Mouse (Mus musculus): ENCODE measurements around the gene Terb1. TPM values are rescaled to one million over a fixed set of nuclear protein-coding genes. Genes with fewer than 3 reads are reported as not detected.

Terb1 gene
- polyA plus RNA-seq, 1 experiment from 2014 or later: not detected

DNA sequence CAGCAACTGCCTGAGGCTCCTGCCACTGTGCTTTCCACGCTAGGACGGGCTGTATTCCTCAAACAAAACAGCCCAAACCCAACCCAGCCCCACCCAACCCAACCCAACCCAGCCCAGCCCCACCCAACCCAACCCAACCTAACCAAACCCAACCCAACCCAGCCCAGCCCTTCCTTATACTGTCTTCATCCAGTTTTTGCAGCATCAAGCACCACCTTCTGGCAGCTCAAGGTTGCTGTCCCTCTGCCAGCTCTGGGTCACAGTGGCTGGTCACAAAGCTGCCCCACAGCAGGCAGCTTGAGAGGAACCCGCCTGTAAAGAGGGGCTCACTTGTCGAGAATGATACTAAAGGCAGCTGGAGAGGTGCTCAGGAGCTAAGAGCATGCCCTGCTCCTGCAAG, 75.4 kb downstream of the Terb1 start:
- whole genome bisulfite sequencing: 82% methylated on average over 4 of the region's 4 CpGs
- H3K4me3 ChIP-seq (ENCODE audit: low read depth, low read length): no peak overlapping the region
- DNase-seq (ENCODE audit: low spot score) (no peak), ATAC-seq (ENCODE audit: low FRiP score) (no peak)
- no peak overlapping the region for H3K4me2 ChIP-seq (replicated peaks; ENCODE audit: low read depth, low read length)
- H3K9me3 ChIP-seq (ENCODE audit: control insufficient read depth, low read length): no peaks in the 10 kb centered on the region
- no peak overlapping the region for H3K27ac ChIP-seq (ENCODE audit: low read depth, low read length)
- H3K36me3 ChIP-seq (ENCODE audit: control insufficient read depth, insufficient read depth, low read length): peaks cover 24% of the 10 kb centered on the region
- no peaks in the 10 kb centered on the region for H3K27me3 ChIP-seq (ENCODE audit: control insufficient read depth, insufficient read depth, low read length)
- H3K4me1 ChIP-seq (replicated peaks; ENCODE audit: control insufficient read depth, insufficient read depth, low read length): no peaks in the 10 kb centered on the region
- H3K9ac ChIP-seq (ENCODE audit: low read depth, low read length): no peak overlapping the region

- ATAC-seq (ENCODE audit: low FRiP score) (no peak), DNase-seq (ENCODE audit: low spot score) (no peak)
- Histone ChIP-seq H3K36me3 (ENCODE audit: control insufficient read depth, insufficient read depth, low read length) (peaks cover 29% of the 10 kb centered on the region), H3K27ac (ENCODE audit: low read depth, low read length) (no peak overlapping the region), H3K4me1 (replicated peaks; ENCODE audit: control insufficient read depth, insufficient read depth, low read length) (no peaks in the 10 kb centered on the region), H3K9ac (ENCODE audit: low read depth, low read length) (no peak overlapping the region), H3K4me2 (replicated peaks; ENCODE audit: low read depth, low read length) (no peak overlapping the region), H3K27me3 (ENCODE audit: control insufficient read depth, insufficient read depth, low read length) (no peaks in the 10 kb centered on the region), H3K4me3 (ENCODE audit: low read depth, low read length) (no peak overlapping the region), H3K9me3 (ENCODE audit: control insufficient read depth, low read length) (no peaks in the 10 kb centered on the region)
- WGBS: 96% methylated on average over 5 of the region's 5 CpGs
Observed at GRCm38 (mm10) chr8:104433191-104433842, 76.4 kb downstream of the Terb1 start.

- H3K36me3 ChIP-seq (ENCODE audit: control insufficient read depth, insufficient read depth, low read length): peaks cover 30% of the 10 kb centered on the region
- no peak overlapping the region for H3K9ac ChIP-seq (ENCODE audit: low read depth, low read length)
- no peaks in the 10 kb centered on the region for H3K9me3 ChIP-seq (ENCODE audit: control insufficient read depth, low read length)
- no peaks in the 10 kb centered on the region for H3K4me1 ChIP-seq (replicated peaks; ENCODE audit: control insufficient read depth, insufficient read depth, low read length)
- no peak overlapping the region for H3K4me2 ChIP-seq (replicated peaks; ENCODE audit: low read depth, low read length)
- ATAC-seq (ENCODE audit: low FRiP score): no peak
- no peak overlapping the region for H3K27ac ChIP-seq (ENCODE audit: low read depth, low read length)
- H3K27me3 ChIP-seq (ENCODE audit: control insufficient read depth, insufficient read depth, low read length): no peaks in the 10 kb centered on the region
- over 99% methylated on average over 6 of the region's 6 CpGs for WGBS
- no peak overlapping the region for H3K4me3 ChIP-seq (ENCODE audit: low read depth, low read length)
- DNase-seq (ENCODE audit: low spot score): no peak
Observed at GRCm38 (mm10) chr8:104432656-104433055, 77.1 kb downstream of the Terb1 start.

DNA sequence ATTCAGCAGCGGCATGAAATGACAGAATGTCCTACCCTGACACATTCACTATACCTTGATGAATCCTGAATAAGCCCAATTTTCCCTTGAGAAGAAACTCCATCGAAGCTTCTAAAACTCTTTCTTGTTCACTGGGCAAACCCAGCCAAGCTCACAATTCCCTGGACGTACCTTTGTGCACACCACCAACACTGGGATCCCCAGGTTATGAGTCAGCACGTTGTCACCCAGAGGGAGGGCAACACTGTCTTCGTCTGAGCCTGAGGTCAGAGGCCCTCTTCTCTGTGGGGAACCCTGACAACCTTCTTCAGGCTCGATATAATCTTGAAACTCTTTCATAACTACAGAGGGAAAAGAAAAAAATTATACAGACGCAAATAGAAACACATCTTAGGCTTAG, 79.5 kb downstream of the Terb1 start:
- no peak overlapping the region for H3K9ac ChIP-seq (ENCODE audit: low read depth, low read length)
- H3K27ac ChIP-seq (ENCODE audit: low read depth, low read length): no peak overlapping the region
- 92% methylated on average over 7 of the region's 7 CpGs for WGBS
- no peaks in the 10 kb centered on the region for H3K4me1 ChIP-seq (replicated peaks; ENCODE audit: control insufficient read depth, insufficient read depth, low read length)
- H3K36me3 ChIP-seq (ENCODE audit: control insufficient read depth, insufficient read depth, low read length): peaks cover 30% of the 10 kb centered on the region
- DNase-seq (ENCODE audit: low spot score): no peak
- no peaks in the 10 kb centered on the region for H3K27me3 ChIP-seq (ENCODE audit: control insufficient read depth, insufficient read depth, low read length)
- H3K9me3 ChIP-seq (ENCODE audit: control insufficient read depth, low read length): no peaks in the 10 kb centered on the region
- no peak overlapping the region for H3K4me3 ChIP-seq (ENCODE audit: low read depth, low read length)
- H3K4me2 ChIP-seq (replicated peaks; ENCODE audit: low read depth, low read length): no peak overlapping the region
- no peak for ATAC-seq (ENCODE audit: low FRiP score)

- WGBS: 95% methylated on average over 13 of the region's 13 CpGs
- Histone ChIP-seq H3K4me3 (ENCODE audit: low read depth, low read length) (no peak overlapping the region), H3K36me3 (ENCODE audit: control insufficient read depth, insufficient read depth, low read length) (peaks cover 29% of the 10 kb centered on the region), H3K27ac (ENCODE audit: low read depth, low read length) (no peak overlapping the region), H3K4me1 (replicated peaks; ENCODE audit: control insufficient read depth, insufficient read depth, low read length) (no peaks in the 10 kb centered on the region), H3K9ac (ENCODE audit: low read depth, low read length) (no peak overlapping the region), H3K4me2 (replicated peaks; ENCODE audit: low read depth, low read length) (no peak overlapping the region), H3K27me3 (ENCODE audit: control insufficient read depth, insufficient read depth, low read length) (no peaks in the 10 kb centered on the region), H3K9me3 (ENCODE audit: control insufficient read depth, low read length) (no peaks in the 10 kb centered on the region)
- no peak for DNase-seq (ENCODE audit: low spot score)
- no peak for ATAC-seq (ENCODE audit: low FRiP score)
Observed at GRCm38 (mm10) chr8:104427703-104428102, 82.0 kb downstream of the Terb1 start.

GRCm38 (mm10) chr8:104422313-104422712, 87.4 kb downstream of the Terb1 start:
- WGBS: 91% methylated on average over 6 of the region's 6 CpGs
- Histone ChIP-seq H3K9me3 (ENCODE audit: control insufficient read depth, low read length) (no peaks in the 10 kb centered on the region), H3K27ac (ENCODE audit: low read depth, low read length) (no peak overlapping the region), H3K27me3 (ENCODE audit: control insufficient read depth, insufficient read depth, low read length) (no peaks in the 10 kb centered on the region), H3K9ac (ENCODE audit: low read depth, low read length) (no peak overlapping the region), H3K36me3 (ENCODE audit: control insufficient read depth, insufficient read depth, low read length) (peaks cover 34% of the 10 kb centered on the region), H3K4me1 (replicated peaks; ENCODE audit: control insufficient read depth, insufficient read depth, low read length) (no peaks in the 10 kb centered on the region), H3K4me2 (replicated peaks; ENCODE audit: low read depth, low read length) (no peak overlapping the region), H3K4me3 (ENCODE audit: low read depth, low read length) (no peak overlapping the region)
- ATAC-seq (ENCODE audit: low FRiP score) (no peak), DNase-seq (ENCODE audit: low spot score) (no peak)

- no peak overlapping the region for H3K27ac ChIP-seq (ENCODE audit: low read depth, low read length)
- H3K4me2 ChIP-seq (replicated peaks; ENCODE audit: low read depth, low read length): no peak overlapping the region
- 86% methylated on average over 6 of the region's 6 CpGs for WGBS
- H3K36me3 ChIP-seq (ENCODE audit: control insufficient read depth, insufficient read depth, low read length): peaks cover 18% of the 10 kb centered on the region
- H3K4me3 ChIP-seq (ENCODE audit: low read depth, low read length): no peak overlapping the region
- no peaks in the 10 kb centered on the region for H3K9me3 ChIP-seq (ENCODE audit: control insufficient read depth, low read length)
- ATAC-seq (ENCODE audit: low FRiP score): no peak
- H3K4me1 ChIP-seq (replicated peaks; ENCODE audit: control insufficient read depth, insufficient read depth, low read length): no peaks in the 10 kb centered on the region
- no peak overlapping the region for H3K9ac ChIP-seq (ENCODE audit: low read depth, low read length)
- DNase-seq (ENCODE audit: low spot score): no peak
- H3K27me3 ChIP-seq (ENCODE audit: control insufficient read depth, insufficient read depth, low read length): no peaks in the 10 kb centered on the region
Observed at GRCm38 (mm10) chr8:104416022-104416421, 93.7 kb downstream of the Terb1 start.

- 47% methylated on average over 3 of the region's 3 CpGs for WGBS
- no peaks in the 10 kb centered on the region for H3K27me3 ChIP-seq (ENCODE audit: control insufficient read depth, insufficient read depth, low read length)
- no peak overlapping the region for H3K27ac ChIP-seq (ENCODE audit: low read depth, low read length)
- peaks cover 10% of the 10 kb centered on the region; the same call in 1 of the 2 replicates for H3K36me3 ChIP-seq (ENCODE audit: control insufficient read depth, insufficient read depth, low read length)
- no peak overlapping the region for H3K4me2 ChIP-seq (replicated peaks; ENCODE audit: low read depth, low read length)
- ATAC-seq (ENCODE audit: low FRiP score): 0 out of 2 replicates have a peak, but pooled peaks have one; percentile 16
- no peaks in the 10 kb centered on the region for H3K4me1 ChIP-seq (replicated peaks; ENCODE audit: control insufficient read depth, insufficient read depth, low read length)
- no peak overlapping the region for H3K4me3 ChIP-seq (ENCODE audit: low read depth, low read length)
- DNase-seq (ENCODE audit: low spot score): no peak
- no peaks in the 10 kb centered on the region for H3K9me3 ChIP-seq (ENCODE audit: control insufficient read depth, low read length)
- H3K9ac ChIP-seq (ENCODE audit: low read depth, low read length): no peak overlapping the region
Observed at GRCm38 (mm10) chr8:104414204-104414603, 95.5 kb downstream of the Terb1 start.

DNA sequence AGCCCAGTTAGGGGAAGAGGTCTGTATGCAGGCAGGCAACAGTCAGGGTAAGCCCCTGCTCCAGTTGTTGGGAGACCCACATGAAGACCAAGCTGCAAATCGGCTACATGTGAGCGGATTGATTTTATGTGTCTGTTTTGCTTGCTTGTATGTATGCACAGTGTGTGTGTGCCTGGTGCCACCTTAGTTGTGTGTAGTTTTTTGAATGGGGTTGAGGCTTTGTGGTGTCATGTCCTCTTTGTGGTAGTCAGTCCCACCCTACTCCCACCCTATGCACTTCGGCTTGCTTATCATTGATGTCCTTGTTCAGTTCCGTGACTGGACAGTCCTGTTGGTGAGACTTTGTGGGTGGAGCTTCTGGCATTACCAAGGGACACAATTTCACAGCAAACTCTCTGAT, 95.9 kb downstream of the Terb1 start:
- no peak overlapping the region for H3K27ac ChIP-seq (ENCODE audit: low read depth, low read length)
- H3K4me3 ChIP-seq (ENCODE audit: low read depth, low read length): no peak overlapping the region
- H3K4me1 ChIP-seq (replicated peaks; ENCODE audit: control insufficient read depth, insufficient read depth, low read length): no peaks in the 10 kb centered on the region
- DNase-seq (ENCODE audit: low spot score) (no peak), ATAC-seq (ENCODE audit: low FRiP score) (peak; percentile 60)
- no peak overlapping the region for H3K9ac ChIP-seq (ENCODE audit: low read depth, low read length)
- 92% methylated on average over 4 of the region's 4 CpGs for WGBS
- 0 out of 2 replicates have a peak, but pooled peaks cover 9% of the 10 kb centered on the region for H3K36me3 ChIP-seq (ENCODE audit: control insufficient read depth, insufficient read depth, low read length)
- no peaks in the 10 kb centered on the region for H3K27me3 ChIP-seq (ENCODE audit: control insufficient read depth, insufficient read depth, low read length)
- no peak overlapping the region for H3K4me2 ChIP-seq (replicated peaks; ENCODE audit: low read depth, low read length)
- no peaks in the 10 kb centered on the region for H3K9me3 ChIP-seq (ENCODE audit: control insufficient read depth, low read length)

All from hindbrain, embryonic 11.5 days (tissue).